Mouse (Mus musculus): ENCODE measurements around the gene S100a6. TPM values are rescaled to one million over a fixed set of nuclear protein-coding genes. Genes with fewer than 3 reads are reported as not detected.

Gene S100a6
- polyA plus RNA-seq, 1 experiment = 95.8 TPM

- Histone ChIP-seq H3K27ac (ENCODE audit: insufficient read depth, low read depth, low read length) (no peak overlapping the region), H3K4me3 (ENCODE audit: insufficient read depth, low read depth, low read length) (no peak overlapping the region), H3K36me3 (ENCODE audit: control insufficient read depth, insufficient read depth, low read length) (no peaks in the 10 kb centered on the region), H3K27me3 (replicated peaks; ENCODE audit: control insufficient read depth, insufficient read depth, low read length) (no peaks in the 10 kb centered on the region), H3K4me1 (ENCODE audit: control insufficient read depth, insufficient read depth, low read length) (no peaks in the 10 kb centered on the region)
- no peak for DNase-seq
- no peak for TF ChIP-seq CTCF (conservative IDR thresholded peaks at IDR 0.05; ENCODE audit: insufficient read depth, insufficient read length, low read depth, low read length)
- TF ChIP-seq POLR2A (IDR thresholded peaks at IDR 0.05; ENCODE audit: low read depth, low read length) = no peak
- 88% methylated on average over 4 of the region's 4 CpGs for WGBS
Observed at GRCm38 (mm10) chr3:90582556-90582955, 30.1 kb upstream of the S100a6 start.

- WGBS = 56% methylated on average over 3 of the region's 3 CpGs
- Histone ChIP-seq H3K4me3 (ENCODE audit: insufficient read depth, low read depth, low read length) (no peak overlapping the region), H3K27me3 (replicated peaks; ENCODE audit: control insufficient read depth, insufficient read depth, low read length) (no peaks in the 10 kb centered on the region), H3K36me3 (ENCODE audit: control insufficient read depth, insufficient read depth, low read length) (no peaks in the 10 kb centered on the region), H3K27ac (ENCODE audit: insufficient read depth, low read depth, low read length) (no peak overlapping the region), H3K4me1 (ENCODE audit: control insufficient read depth, insufficient read depth, low read length) (no peaks in the 10 kb centered on the region)
- no peak for TF ChIP-seq CTCF (conservative IDR thresholded peaks at IDR 0.05; ENCODE audit: insufficient read depth, insufficient read length, low read depth, low read length)
- TF ChIP-seq POLR2A (IDR thresholded peaks at IDR 0.05; ENCODE audit: low read depth, low read length) = no peak
- peak; percentile 78 for DNase-seq
Observed at GRCm38 (mm10) chr3:90583893-90584292, 28.8 kb upstream of the S100a6 start.

DNA sequence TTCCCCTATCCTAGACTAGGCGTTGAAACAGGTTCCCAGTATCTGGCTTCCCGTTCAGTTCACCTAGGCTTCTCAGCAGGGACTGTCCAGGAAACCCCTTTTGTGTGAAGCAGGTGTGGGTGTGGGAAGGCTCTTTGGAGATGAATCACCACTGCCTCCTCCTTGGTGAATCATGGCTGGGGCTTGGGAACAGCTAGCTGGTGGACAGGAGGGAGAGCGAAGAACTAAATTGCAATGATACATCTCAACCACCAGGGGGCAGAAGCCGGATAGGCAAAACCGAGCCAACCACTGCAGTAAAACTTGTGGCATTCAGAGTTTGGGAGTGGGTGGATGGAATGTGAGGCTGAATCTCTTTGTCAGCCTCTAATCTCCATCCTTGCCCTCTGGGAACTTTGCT is 27.1 kb upstream of the S100a6 start:
- TF ChIP-seq CTCF (conservative IDR thresholded peaks at IDR 0.05; ENCODE audit: insufficient read depth, insufficient read length, low read depth, low read length) (peak; percentile 86), POLR2A (IDR thresholded peaks at IDR 0.05; ENCODE audit: low read depth, low read length) (no peak)
- H3K4me3 ChIP-seq (ENCODE audit: insufficient read depth, low read depth, low read length) = no peak overlapping the region
- H3K4me1 ChIP-seq (ENCODE audit: control insufficient read depth, insufficient read depth, low read length) = no peaks in the 10 kb centered on the region
- H3K36me3 ChIP-seq (ENCODE audit: control insufficient read depth, insufficient read depth, low read length) = no peaks in the 10 kb centered on the region
- peak; percentile 65 for DNase-seq
- H3K27ac ChIP-seq (ENCODE audit: insufficient read depth, low read depth, low read length) = no peak overlapping the region
- H3K27me3 ChIP-seq (replicated peaks; ENCODE audit: control insufficient read depth, insufficient read depth, low read length) = no peaks in the 10 kb centered on the region
- WGBS = 36% methylated on average over 5 of the region's 5 CpGs

- Histone ChIP-seq H3K36me3 (ENCODE audit: control insufficient read depth, insufficient read depth, low read length) (no peaks in the 10 kb centered on the region), H3K4me3 (ENCODE audit: insufficient read depth, low read depth, low read length) (no peak overlapping the region), H3K4me1 (ENCODE audit: control insufficient read depth, insufficient read depth, low read length) (no peaks in the 10 kb centered on the region), H3K27me3 (replicated peaks; ENCODE audit: control insufficient read depth, insufficient read depth, low read length) (no peaks in the 10 kb centered on the region), H3K27ac (ENCODE audit: insufficient read depth, low read depth, low read length) (peak overlapping the region; percentile 6; the same call in 1 of the 2 replicates)
- no peak for DNase-seq
- 82% methylated on average over 15 of the region's 15 CpGs for WGBS
- TF ChIP-seq CTCF (conservative IDR thresholded peaks at IDR 0.05; ENCODE audit: insufficient read depth, insufficient read length, low read depth, low read length) = no peak
- TF ChIP-seq POLR2A (IDR thresholded peaks at IDR 0.05; ENCODE audit: low read depth, low read length) = no peak
Observed at GRCm38 (mm10) chr3:90586016-90586643, 26.6 kb upstream of the S100a6 start.

- peak; percentile 24 for DNase-seq
- H3K27me3 ChIP-seq (replicated peaks; ENCODE audit: control insufficient read depth, insufficient read depth, low read length) = no peaks in the 10 kb centered on the region
- H3K4me1 ChIP-seq (ENCODE audit: control insufficient read depth, insufficient read depth, low read length) = no peaks in the 10 kb centered on the region
- H3K36me3 ChIP-seq (ENCODE audit: control insufficient read depth, insufficient read depth, low read length) = no peaks in the 10 kb centered on the region
- H3K27ac ChIP-seq (ENCODE audit: insufficient read depth, low read depth, low read length) = peak overlapping the region; percentile 58
- H3K4me3 ChIP-seq (ENCODE audit: insufficient read depth, low read depth, low read length) = no peak overlapping the region
- TF ChIP-seq CTCF (conservative IDR thresholded peaks at IDR 0.05; ENCODE audit: insufficient read depth, insufficient read length, low read depth, low read length) (no peak), POLR2A (IDR thresholded peaks at IDR 0.05; ENCODE audit: low read depth, low read length) (no peak)
- WGBS = 54% methylated on average over 10 of the region's 10 CpGs
Observed at GRCm38 (mm10) chr3:90586906-90587305, 25.8 kb upstream of the S100a6 start.

- peak overlapping the region; percentile 58 for H3K27ac ChIP-seq (ENCODE audit: insufficient read depth, low read depth, low read length)
- DNase-seq = peak; percentile 29
- H3K4me3 ChIP-seq (ENCODE audit: insufficient read depth, low read depth, low read length) = no peak overlapping the region
- no peaks in the 10 kb centered on the region for H3K36me3 ChIP-seq (ENCODE audit: control insufficient read depth, insufficient read depth, low read length)
- TF ChIP-seq POLR2A (IDR thresholded peaks at IDR 0.05; ENCODE audit: low read depth, low read length) = no peak
- no peak for TF ChIP-seq CTCF (conservative IDR thresholded peaks at IDR 0.05; ENCODE audit: insufficient read depth, insufficient read length, low read depth, low read length)
- no peaks in the 10 kb centered on the region for H3K27me3 ChIP-seq (replicated peaks; ENCODE audit: control insufficient read depth, insufficient read depth, low read length)
- H3K4me1 ChIP-seq (ENCODE audit: control insufficient read depth, insufficient read depth, low read length) = no peaks in the 10 kb centered on the region
- WGBS = 84% methylated on average over 14 of the region's 14 CpGs
Observed at GRCm38 (mm10) chr3:90587361-90588101, 25.2 kb upstream of the S100a6 start.

DNA sequence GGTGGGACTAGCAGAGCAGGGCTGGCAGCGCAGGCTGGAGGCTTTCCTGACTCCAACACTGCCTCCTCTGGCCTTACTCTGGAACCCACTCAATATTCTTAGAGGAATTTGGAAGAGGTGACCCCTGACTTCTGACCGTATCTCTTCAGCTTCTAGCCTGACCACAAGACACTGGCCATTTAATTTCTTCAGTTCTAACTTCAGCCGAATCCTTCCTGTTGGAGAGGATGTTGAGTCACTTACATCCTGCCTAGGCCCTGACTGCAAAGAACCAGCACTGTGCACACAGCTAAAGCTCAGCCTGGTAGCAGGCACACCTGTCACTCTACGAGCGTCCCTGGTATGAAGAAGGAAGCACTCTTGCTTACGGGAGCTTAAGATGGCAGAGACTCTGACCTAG is 23.3 kb upstream of the S100a6 start:
- Histone ChIP-seq H3K27ac (ENCODE audit: insufficient read depth, low read depth, low read length) (no peak overlapping the region), H3K36me3 (ENCODE audit: control insufficient read depth, insufficient read depth, low read length) (no peaks in the 10 kb centered on the region), H3K4me1 (ENCODE audit: control insufficient read depth, insufficient read depth, low read length) (no peaks in the 10 kb centered on the region), H3K4me3 (ENCODE audit: insufficient read depth, low read depth, low read length) (no peak overlapping the region), H3K27me3 (replicated peaks; ENCODE audit: control insufficient read depth, insufficient read depth, low read length) (no peaks in the 10 kb centered on the region)
- no peak for TF ChIP-seq POLR2A (IDR thresholded peaks at IDR 0.05; ENCODE audit: low read depth, low read length)
- no peak for TF ChIP-seq CTCF (conservative IDR thresholded peaks at IDR 0.05; ENCODE audit: insufficient read depth, insufficient read length, low read depth, low read length)
- peak; percentile 39 for DNase-seq
- WGBS = 61% methylated on average over 6 of the region's 6 CpGs

Data from kidney, adult 2 months (tissue).